Mouse (Mus musculus) ES-E14 (cell line): ENCODE measurements around the gene Galr3.

Source experiments
- CHD2 ChIP-seq: IDR thresholded peaks from 2 replicates; pipeline ENCODE4 v1.6.1; 2014; ENCODE audit warnings: mild to moderate bottlenecking, low read depth, low read length, inconsistent platforms
- HCFC1 ChIP-seq: IDR thresholded peaks from 2 replicates; pipeline ENCODE4 v1.6.1; 2012; ENCODE audit warnings: low read length, inconsistent platforms, borderline replicate concordance; ENCODE audit not compliant: insufficient read depth
- MAFK ChIP-seq: IDR thresholded peaks from 2 replicates; pipeline ENCODE4 v1.6.1; 2014; ENCODE audit warnings: mild to moderate bottlenecking, low read depth, low read length, inconsistent platforms; ENCODE audit not compliant: insufficient read depth
- ZC3H11A ChIP-seq: IDR thresholded peaks from 2 replicates; pipeline ENCODE4 v1.6.1; 2012; ENCODE audit warnings: low read depth, mild to moderate bottlenecking, inconsistent platforms, low read length, borderline replicate concordance
- ZNF384 ChIP-seq: IDR thresholded peaks from 2 replicates; pipeline ENCODE4 v1.6.1; 2012; ENCODE audit warnings: low read depth, low read length, inconsistent platforms

GRCm38 (mm10) chr15:79029519-79030241, 12.0 kb upstream of the Galr3 start:
- TF ChIP-seq MAFK (no peak), HCFC1 (no peak), CHD2 (no peak), ZNF384 (no peak), ZC3H11A (no peak)
